Mouse (Mus musculus): ENCODE data around the gene Tmbim1.

GRCm38 (mm10) chr1:74255704-74256345, 49.6 kb downstream of the Tmbim1 start:
- TF ChIP-seq CTCF (conservative IDR thresholded peaks at IDR 0.05 in 1 of 2, IDR thresholded peaks at IDR 0.05 in 1 of 2; ENCODE audit: low read depth in 2 of 2, low read length in 2 of 2) (no peak), EP300 (IDR thresholded peaks at IDR 0.05; ENCODE audit: low read length) (no peak), USF1 (IDR thresholded peaks at IDR 0.05; ENCODE audit: low read depth, low read length) (no peak), ZNF384 (IDR thresholded peaks at IDR 0.05; ENCODE audit: low read depth, low read length) (no peak), NRF1 (IDR thresholded peaks at IDR 0.05; ENCODE audit: low read depth, low read length) (no peak), BHLHE40 (IDR thresholded peaks at IDR 0.05; ENCODE audit: low read depth, low read length) (no peak), UBTF (IDR thresholded peaks at IDR 0.05; ENCODE audit: low read depth, low read length) (no peak), ZKSCAN1 (IDR thresholded peaks at IDR 0.05; ENCODE audit: borderline replicate concordance, low read depth, low read length) (no peak), TCF12 (IDR thresholded peaks at IDR 0.05; ENCODE audit: low read depth, low read length) (no peak), POLR2AphosphoS2 (IDR thresholded peaks at IDR 0.05; ENCODE audit: low read depth, low read length) (no peak), POLR2A (IDR thresholded peaks at IDR 0.05; ENCODE audit: low read depth, low read length) (no peak; the same call in 1 of the 2 replicates)
